Mouse (Mus musculus) kidney, adult 2 months (tissue): ENCODE measurements around the gene Acap2.

ENCODE experiments used
- CTCF ChIP-seq: fragments of 200-500 bp; conservative IDR thresholded peaks from 2 replicates; pipeline ENCODE4 v1.5.1; 2011; ENCODE audit warnings: low read depth, mild to moderate bottlenecking, control low read depth, low read length, moderate library complexity, mixed read lengths; ENCODE audit not compliant: insufficient read depth, insufficient read length
- POLR2A ChIP-seq: fragments of 200-500 bp; IDR thresholded peaks from one replicate; pipeline ENCODE4 v1.6.1; 2011; ENCODE audit warnings: low read depth, low read length, control low read depth

- no peak for TF ChIP-seq CTCF
- no peak for TF ChIP-seq POLR2A
These were observed 18.5 kb downstream of the Acap2 start for GRCm38 (mm10) chr16:31182576-31182975.
